Mouse (Mus musculus): ENCODE data around the gene Cenpc1. TPM values are rescaled to one million over a fixed set of nuclear protein-coding genes. Genes with fewer than 3 reads are reported as not detected.

Gene Cenpc1
- polyA plus RNA-seq, 1 experiment from 2014 or later = 47.6 TPM

GRCm38 (mm10) chr5:86065876-86066550 lies 630 bp upstream of the Cenpc1 start:
- WGBS = 1% methylated on average over 17 of the region's 17 CpGs

GRCm38 (mm10) chr5:86063501-86063900 lies 1.9 kb downstream of the Cenpc1 start:
- no peak for DNase-seq (ENCODE audit: low spot score, missing footprints)

More at GRCm38 (mm10) chr5:86065876-86066550, 630 bp upstream of the Cenpc1 start:
- Histone ChIP-seq H3K9me3 (ENCODE audit: control insufficient read depth, low read length) (no peaks in the 10 kb centered on the region), H3K27ac (ENCODE audit: low read depth, low read length) (peak overlapping the region; percentile 30; the same call in 1 of the 2 replicates), H3K36me3 (ENCODE audit: control insufficient read depth, insufficient read depth, low read length) (no peaks in the 10 kb centered on the region), H3K4me3 (ENCODE audit: low read depth, low read length) (peak overlapping the region; percentile 77), H3K4me2 (peak overlapping the region; percentile 49), H3K27me3 (ENCODE audit: control insufficient read depth, insufficient read depth, low read length) (no peaks in the 10 kb centered on the region), H3K9ac (ENCODE audit: low read length) (peak overlapping the region; percentile 42), H3K4me1 (ENCODE audit: control insufficient read depth, insufficient read depth, low read length) (peaks cover 6% of the 10 kb centered on the region; the same call in 1 of the 2 replicates)
- DNase-seq (ENCODE audit: low spot score, missing footprints) = no peak
- ATAC-seq (ENCODE audit: low FRiP score) = peak; percentile 75

GRCm38 (mm10) chr5:86029820-86030219 lies 35.6 kb downstream of the Cenpc1 start:
- no peak for DNase-seq (ENCODE audit: low spot score, missing footprints)
- H3K4me1 ChIP-seq (ENCODE audit: control insufficient read depth, insufficient read depth, low read length) = no peaks in the 10 kb centered on the region

More at GRCm38 (mm10) chr5:86063501-86063900, 1.9 kb downstream of the Cenpc1 start:
- Histone ChIP-seq H3K9me3 (ENCODE audit: control insufficient read depth, low read length) (no peaks in the 10 kb centered on the region), H3K4me3 (ENCODE audit: low read depth, low read length) (no peak overlapping the region; the same call in 1 of the 2 replicates), H3K36me3 (ENCODE audit: control insufficient read depth, insufficient read depth, low read length) (no peaks in the 10 kb centered on the region), H3K27ac (ENCODE audit: low read depth, low read length) (no peak overlapping the region), H3K4me1 (ENCODE audit: control insufficient read depth, insufficient read depth, low read length) (peaks cover 6% of the 10 kb centered on the region; the same call in 1 of the 2 replicates), H3K27me3 (ENCODE audit: control insufficient read depth, insufficient read depth, low read length) (no peaks in the 10 kb centered on the region), H3K9ac (ENCODE audit: low read length) (no peak overlapping the region), H3K4me2 (no peak overlapping the region; the same call in 1 of the 2 replicates)
- ATAC-seq (ENCODE audit: low FRiP score) = no peak
- 100% methylated on average over 1 of the region's 1 CpGs for WGBS

GRCm38 (mm10) chr5:85996545-85997510 lies 68.6 kb downstream of the Cenpc1 start:
- WGBS = 85% methylated on average over 6 of the region's 6 CpGs
- ATAC-seq (ENCODE audit: low FRiP score) (no peak), DNase-seq (ENCODE audit: low spot score, missing footprints) (no peak)
- Histone ChIP-seq H3K27ac (ENCODE audit: low read depth, low read length) (no peak overlapping the region), H3K4me3 (ENCODE audit: low read depth, low read length) (no peak overlapping the region), H3K36me3 (ENCODE audit: control insufficient read depth, insufficient read depth, low read length) (no peaks in the 10 kb centered on the region), H3K9me3 (ENCODE audit: control insufficient read depth, low read length) (no peaks in the 10 kb centered on the region), H3K27me3 (ENCODE audit: control insufficient read depth, insufficient read depth, low read length) (no peaks in the 10 kb centered on the region), H3K9ac (ENCODE audit: low read length) (no peak overlapping the region), H3K4me2 (no peak overlapping the region), H3K4me1 (ENCODE audit: control insufficient read depth, insufficient read depth, low read length) (no peaks in the 10 kb centered on the region)

More at GRCm38 (mm10) chr5:86029820-86030219, 35.6 kb downstream of the Cenpc1 start:
- Histone ChIP-seq H3K9me3 (ENCODE audit: control insufficient read depth, low read length) (no peaks in the 10 kb centered on the region), H3K36me3 (ENCODE audit: control insufficient read depth, insufficient read depth, low read length) (peaks cover 3% of the 10 kb centered on the region; the same call in 1 of the 2 replicates), H3K4me2 (no peak overlapping the region), H3K9ac (ENCODE audit: low read length) (no peak overlapping the region), H3K27ac (ENCODE audit: low read depth, low read length) (no peak overlapping the region), H3K4me3 (ENCODE audit: low read depth, low read length) (no peak overlapping the region), H3K27me3 (ENCODE audit: control insufficient read depth, insufficient read depth, low read length) (no peaks in the 10 kb centered on the region)
- ATAC-seq (ENCODE audit: low FRiP score) = no peak
- 85% methylated on average over 2 of the region's 2 CpGs for WGBS

- no peak overlapping the region for H3K9ac ChIP-seq (ENCODE audit: low read length)
- H3K27ac ChIP-seq (ENCODE audit: low read depth, low read length) = no peak overlapping the region
- no peaks in the 10 kb centered on the region for H3K4me1 ChIP-seq (ENCODE audit: control insufficient read depth, insufficient read depth, low read length)
- H3K9me3 ChIP-seq (ENCODE audit: control insufficient read depth, low read length) = no peaks in the 10 kb centered on the region
- H3K36me3 ChIP-seq (ENCODE audit: control insufficient read depth, insufficient read depth, low read length) = no peaks in the 10 kb centered on the region
- H3K4me2 ChIP-seq = no peak overlapping the region
- H3K27me3 ChIP-seq (ENCODE audit: control insufficient read depth, insufficient read depth, low read length) = no peaks in the 10 kb centered on the region
- ATAC-seq (ENCODE audit: low FRiP score) (no peak), DNase-seq (ENCODE audit: low spot score, missing footprints) (no peak)
- H3K4me3 ChIP-seq (ENCODE audit: low read depth, low read length) = no peak overlapping the region
- WGBS = 63% methylated on average over 1 of the region's 1 CpGs
Measured at GRCm38 (mm10) chr5:85994551-85994950, 70.8 kb downstream of the Cenpc1 start.

GRCm38 (mm10) chr5:85992805-85993721 lies 72.3 kb downstream of the Cenpc1 start:
- Histone ChIP-seq H3K27ac (ENCODE audit: low read depth, low read length) (no peak overlapping the region), H3K27me3 (ENCODE audit: control insufficient read depth, insufficient read depth, low read length) (no peaks in the 10 kb centered on the region), H3K9ac (ENCODE audit: low read length) (no peak overlapping the region), H3K9me3 (ENCODE audit: control insufficient read depth, low read length) (no peaks in the 10 kb centered on the region), H3K4me3 (ENCODE audit: low read depth, low read length) (no peak overlapping the region), H3K36me3 (ENCODE audit: control insufficient read depth, insufficient read depth, low read length) (no peaks in the 10 kb centered on the region), H3K4me2 (no peak overlapping the region), H3K4me1 (ENCODE audit: control insufficient read depth, insufficient read depth, low read length) (no peaks in the 10 kb centered on the region)
- peak; percentile 30 for ATAC-seq (ENCODE audit: low FRiP score)
- WGBS = 91% methylated on average over 4 of the region's 4 CpGs
- no peak for DNase-seq (ENCODE audit: low spot score, missing footprints)

GRCm38 (mm10) chr5:85992055-85992454 lies 73.3 kb downstream of the Cenpc1 start:
- Histone ChIP-seq H3K4me3 (ENCODE audit: low read depth, low read length) (no peak overlapping the region), H3K27me3 (ENCODE audit: control insufficient read depth, insufficient read depth, low read length) (no peaks in the 10 kb centered on the region), H3K36me3 (ENCODE audit: control insufficient read depth, insufficient read depth, low read length) (no peaks in the 10 kb centered on the region), H3K4me2 (no peak overlapping the region), H3K27ac (ENCODE audit: low read depth, low read length) (no peak overlapping the region), H3K9me3 (ENCODE audit: control insufficient read depth, low read length) (no peaks in the 10 kb centered on the region), H3K4me1 (ENCODE audit: control insufficient read depth, insufficient read depth, low read length) (no peaks in the 10 kb centered on the region), H3K9ac (ENCODE audit: low read length) (no peak overlapping the region)
- 41% methylated on average over 1 of the region's 1 CpGs for WGBS
- no peak for DNase-seq (ENCODE audit: low spot score, missing footprints)
- ATAC-seq (ENCODE audit: low FRiP score) = peak; percentile 38; the same call in 1 of the 2 replicates

GRCm38 (mm10) chr5:85987516-85987863 lies 77.9 kb downstream of the Cenpc1 start:
- no peak overlapping the region for H3K4me2 ChIP-seq
- DNase-seq (ENCODE audit: low spot score, missing footprints) = no peak
- no peaks in the 10 kb centered on the region for H3K27me3 ChIP-seq (ENCODE audit: control insufficient read depth, insufficient read depth, low read length)
- no peak overlapping the region for H3K9ac ChIP-seq (ENCODE audit: low read length)
- ATAC-seq (ENCODE audit: low FRiP score) = no peak
- no peaks in the 10 kb centered on the region for H3K9me3 ChIP-seq (ENCODE audit: control insufficient read depth, low read length)
- H3K4me1 ChIP-seq (ENCODE audit: control insufficient read depth, insufficient read depth, low read length) = no peaks in the 10 kb centered on the region
- H3K36me3 ChIP-seq (ENCODE audit: control insufficient read depth, insufficient read depth, low read length) = no peaks in the 10 kb centered on the region
- 95% methylated on average over 2 of the region's 2 CpGs for WGBS
- no peak overlapping the region for H3K4me3 ChIP-seq (ENCODE audit: low read depth, low read length)
- H3K27ac ChIP-seq (ENCODE audit: low read depth, low read length) = no peak overlapping the region
